In genomic region chr11:82386970-82387540, GRCm38 (mm10) we compare ENCODE assay signal across 9 mouse cellular contexts. TPM values are rescaled to one million over a fixed set of nuclear protein-coding genes. Genes with fewer than 3 reads are reported as not detected.
A peak's percentile ranks its signal among the peaks of the same experiment; 100 is the strongest.
DNase-seq lines count a peak whose midpoint lies in the region; ATAC-seq lines count a peak whose summit lies in the region.
"Had no signal": no experiment of that assay in that cellular context is flagged by ENCODE, and none has a peak within 500 bp of the region (broad histone marks: within the 10 kb centered on the region; RNA-seq: fewer than 3 reads in every experiment).

No protein-coding gene starts in this region.

- ATAC-seq in kidney, embryonic 15.5 days (replicated peaks; ENCODE audit: low FRiP score) = peak; percentile 66; the same call in 1 of the 2 replicates
- no peak for ATAC-seq in liver, embryonic 12.5 days

- peaks cover 98% of the 10 kb centered on the region for H3K27me3 ChIP-seq in kidney, embryonic 15.5 days
- H3K27me3 ChIP-seq in liver, embryonic 12.5 days (replicated peaks) = peaks cover 95% of the 10 kb centered on the region

- H3K4me2 ChIP-seq in kidney, embryonic 15.5 days = peak overlapping the region; percentile 95
- H3K4me2 ChIP-seq in liver, embryonic 12.5 days = peak overlapping the region; percentile 62

- no peak for DNase-seq in kidney, adult 18-20 months
- peak; percentile 82 to 89 for DNase-seq in cerebellum, postnatal 25 days
- DNase-seq in frontal cortex, postnatal 25 days (ENCODE audit: low spot score in 2 of 2) = peak; percentile 52 to 61
- peak; percentile 69 for DNase-seq in layer of hippocampus, adult 11-12 months (ENCODE audit: low spot score)
- peak; percentile 83 for DNase-seq in right cerebral cortex, postnatal 25 days
- DNase-seq in spleen, postnatal 14 days (ENCODE audit: low spot score in 2 of 2) = no peak

- H3K9ac ChIP-seq in kidney, embryonic 15.5 days = peak overlapping the region; percentile 21; the same call in 1 of the 2 replicates
- no peak overlapping the region for H3K9ac ChIP-seq in liver, embryonic 12.5 days
- H3K9ac ChIP-seq: liver, embryonic 14.5 days had no signal

- no peak overlapping the region for H3K27ac ChIP-seq in kidney, embryonic 15.5 days
- no peak overlapping the region for H3K27ac ChIP-seq in liver, embryonic 12.5 days
- H3K27ac ChIP-seq: liver, embryonic 14.5 days had no signal

- peaks cover 37% of the 10 kb centered on the region for H3K4me1 ChIP-seq in kidney, embryonic 15.5 days
- 0 out of 2 replicates have a peak, but pooled peaks cover 5% of the 10 kb centered on the region for H3K4me1 ChIP-seq in liver, embryonic 12.5 days

- H3K36me3 ChIP-seq in kidney, embryonic 15.5 days = no peaks in the 10 kb centered on the region
- no peaks in the 10 kb centered on the region for H3K36me3 ChIP-seq in liver, embryonic 12.5 days

- H3K4me3 ChIP-seq in kidney, embryonic 15.5 days (replicated peaks) = peak overlapping the region; percentile 57
- H3K4me3 ChIP-seq in liver, embryonic 12.5 days = peak overlapping the region; percentile 43

- no peaks in the 10 kb centered on the region for H3K9me3 ChIP-seq in kidney, embryonic 15.5 days (replicated peaks)
- no peaks in the 10 kb centered on the region for H3K9me3 ChIP-seq in liver, embryonic 12.5 days (replicated peaks)

- under 1% methylated on average over 51 of the region's 51 CpGs for WGBS in kidney, embryonic 15.5 days
- 3% methylated on average over 51 of the region's 51 CpGs for WGBS in liver, embryonic 12.5 days (ENCODE audit: insufficient replicate concordance)

RNA-seq across cellular contexts. Expression of gene Tmem132e, which starts 1.6 kb away (rescaled TPM):
- 0.18 and 0.40 TPM in 2 replicates for polyA plus RNA-seq in kidney, embryonic 15.5 days (2015; fragmentation: Nextera tagmentation; extraction: Ambion mirVana)
- 0.26 and 0.52 TPM in 2 replicates for polyA plus RNA-seq in liver, embryonic 12.5 days (2016; fragmentation: Nextera tagmentation; extraction: Ambion mirVana)

Comparison
In these comparisons a context has a peak if more than half of its experiments do, and no peak if none do; other contexts are left out.
1. DNase-seq: peak in cerebellum, postnatal 25 days (2 of 2), frontal cortex, postnatal 25 days (2 of 2), layer of hippocampus, adult 11-12 months (single experiment) and right cerebral cortex, postnatal 25 days (single experiment); none in kidney, adult 18-20 months (single experiment) and spleen, postnatal 14 days (0 of 2).